Mouse (Mus musculus) MEL (cell line): ENCODE data around the gene Olfr206. TPM values are rescaled to one million over a fixed set of nuclear protein-coding genes. Genes with fewer than 3 reads are reported as not detected.
"Not testable (repeated sequence)": the region's sequence is repeated elsewhere in the genome, so short reads cannot be mapped to it uniquely, and the experiment has no call there.

Experiments used
- DNase-seq: peaks from one replicate; pipeline ENCODE4 v3.0.0; 2011; ENCODE audit warnings: low read depth, low spot score
- H3K27ac ChIP-seq: 2 replicates; pipeline ENCODE4 v1.5.1; 2012; ENCODE audit warnings: low read depth, mild to moderate bottlenecking, control low read depth, low read length, moderate library complexity; ENCODE audit not compliant: control insufficient read depth
- H3K27me3 ChIP-seq, 2 experiments: fragments of 150-350 bp in 1 of 2; sonication (generic) in 1 of 2; 2 replicates each; pipeline ENCODE4 v1.6.1; 2012; ENCODE audit warnings: low read length in 2 of 2, mild to moderate bottlenecking in 2 of 2, improper control_type of control experiment in 1 of 2, moderate library complexity in 1 of 2; ENCODE audit not compliant: insufficient read depth in 2 of 2, control insufficient read depth in 1 of 2
- H3K36me3 ChIP-seq, 2 experiments: 2 replicates each; pipeline ENCODE4 v1.6.1; 2012 to 2014; ENCODE audit warnings: low read length in 2 of 2, improper control_type of control experiment in 1 of 2, inconsistent platforms in 1 of 2, mild to moderate bottlenecking in 1 of 2; ENCODE audit not compliant: insufficient read depth in 2 of 2, control insufficient read depth in 1 of 2
- H3K4me1 ChIP-seq, 2 experiments: fragments of 150-350 bp in 1 of 2; sonication (generic) in 1 of 2; 2 replicates each; pipeline ENCODE4 v1.6.1; 2012; ENCODE audit warnings: low read length in 2 of 2, improper control_type of control experiment in 1 of 2, mild to moderate bottlenecking in 1 of 2; ENCODE audit not compliant: insufficient read depth in 2 of 2, control insufficient read depth in 1 of 2
- H3K4me3 ChIP-seq, 2 experiments: fragments of 150-350 bp in 1 of 2; sonication (generic) in 1 of 2; 2 replicates each; pipeline ENCODE4 v1.5.1; 2012; ENCODE audit warnings: low read depth in 2 of 2, low read length in 2 of 2, mild to moderate bottlenecking in 2 of 2, moderate library complexity in 2 of 2, control low read depth in 1 of 2, improper control_type of control experiment in 1 of 2; ENCODE audit not compliant: control insufficient read depth in 1 of 2, insufficient read depth in 1 of 2
- H3K79me2 ChIP-seq: 2 replicates; pipeline ENCODE4 v1.6.1; 2012; ENCODE audit warnings: mild to moderate bottlenecking, low read length, moderate library complexity; ENCODE audit not compliant: control insufficient read depth, poor library complexity, insufficient read depth
- H3K9ac ChIP-seq: 2 replicates; pipeline ENCODE4 v1.6.1; 2012; ENCODE audit warnings: low read depth, mild to moderate bottlenecking, control low read depth, low read length, moderate library complexity; ENCODE audit not compliant: control insufficient read depth, poor library complexity, severe bottlenecking
- H3K9me3 ChIP-seq: fragments of 150-350 bp; sonication (generic); replicated peaks from 2 replicates; pipeline ENCODE4 v1.6.1; 2012; ENCODE audit warnings: mild to moderate bottlenecking, low read length, improper control_type of control experiment, moderate library complexity; ENCODE audit not compliant: insufficient read depth
- CHD1 ChIP-seq: IDR thresholded peaks from 2 replicates; pipeline ENCODE4 v1.6.1; 2012; ENCODE audit warnings: low read depth, mild to moderate bottlenecking, inconsistent platforms, low read length, improper control_type of control experiment
- CHD2 ChIP-seq: IDR thresholded peaks from 2 replicates; pipeline ENCODE4 v1.6.1; 2011; ENCODE audit warnings: low read length, improper control_type of control experiment
- EP300 ChIP-seq, 2 experiments: IDR thresholded peaks; 2 replicates each; pipeline ENCODE4 v1.6.1; 2011; ENCODE audit warnings: improper control_type of control experiment in 2 of 2, low read length in 2 of 2, low read depth in 1 of 2, mild to moderate bottlenecking in 1 of 2
- HCFC1 ChIP-seq: IDR thresholded peaks from 2 replicates; pipeline ENCODE4 v1.6.1; 2012; ENCODE audit warnings: low read depth, mild to moderate bottlenecking, inconsistent platforms, low read length, improper control_type of control experiment, moderate library complexity
- JUND ChIP-seq: IDR thresholded peaks from 2 replicates; pipeline ENCODE4 v1.6.1; 2011; ENCODE audit warnings: low read depth, mild to moderate bottlenecking, improper control_type of control experiment, low read length
- MAZ ChIP-seq: IDR thresholded peaks from 2 replicates; pipeline ENCODE4 v1.6.1; 2012; ENCODE audit warnings: low read depth, mild to moderate bottlenecking, inconsistent platforms, low read length, improper control_type of control experiment
- MEF2A ChIP-seq: IDR thresholded peaks from 2 replicates; pipeline ENCODE4 v1.6.1; 2014; ENCODE audit warnings: low read depth, mild to moderate bottlenecking, inconsistent platforms, low read length, improper control_type of control experiment; ENCODE audit not compliant: poor library complexity, insufficient replicate concordance, severe bottlenecking; ENCODE audit errors: extremely low read depth
- MYB ChIP-seq: IDR thresholded peaks from 2 replicates; pipeline ENCODE4 v1.6.1; 2011; ENCODE audit warnings: mild to moderate bottlenecking, low read depth, low read length, improper control_type of control experiment
- MYC ChIP-seq: IDR thresholded peaks from 2 replicates; pipeline ENCODE4 v1.6.1; 2011; ENCODE audit warnings: low read depth, mild to moderate bottlenecking, low read length, improper control_type of control experiment, moderate library complexity
- NELFE ChIP-seq: IDR thresholded peaks from 2 replicates; pipeline ENCODE4 v1.6.1; 2011; ENCODE audit warnings: low read depth, low read length, improper control_type of control experiment
- POLR2AphosphoS2 ChIP-seq: IDR thresholded peaks from 2 replicates; pipeline ENCODE4 v1.6.1; 2011; ENCODE audit warnings: low read length, improper control_type of control experiment
- POLR2AphosphoS5 ChIP-seq: IDR thresholded peaks from 2 replicates; pipeline ENCODE4 v1.6.1; 2012; ENCODE audit warnings: low read depth, borderline replicate concordance, mild to moderate bottlenecking, inconsistent platforms, low read length, moderate library complexity, mixed read lengths
- TAL1 ChIP-seq: IDR thresholded peaks from 2 replicates; pipeline ENCODE4 v1.6.1; 2012; ENCODE audit warnings: mild to moderate bottlenecking, inconsistent platforms, low read length, moderate library complexity, mixed read lengths
- UBTF ChIP-seq: IDR thresholded peaks from 2 replicates; pipeline ENCODE4 v1.6.1; 2012; ENCODE audit warnings: low read depth, mild to moderate bottlenecking, inconsistent platforms, low read length, improper control_type of control experiment, moderate library complexity, borderline replicate concordance; ENCODE audit not compliant: insufficient read depth
- USF1 ChIP-seq: IDR thresholded peaks from 2 replicates; pipeline ENCODE4 v1.6.1; 2014; ENCODE audit warnings: low read depth, mild to moderate bottlenecking, inconsistent platforms, low read length, improper control_type of control experiment, moderate library complexity
- USF2 ChIP-seq, 2 experiments: IDR thresholded peaks; 2 replicates each; pipeline ENCODE4 v1.6.1; 2011 to 2012; ENCODE audit warnings: improper control_type of control experiment in 2 of 2, low read length in 2 of 2, borderline replicate concordance in 1 of 2, inconsistent platforms in 1 of 2, low read depth in 1 of 2, mild to moderate bottlenecking in 1 of 2; ENCODE audit not compliant: insufficient read depth in 1 of 2
- ZC3H11A ChIP-seq: IDR thresholded peaks from 2 replicates; pipeline ENCODE4 v1.6.1; 2012; ENCODE audit warnings: low read depth, mild to moderate bottlenecking, inconsistent platforms, low read length, improper control_type of control experiment
- ZMIZ1 ChIP-seq: IDR thresholded peaks from 2 replicates; pipeline ENCODE4 v1.6.1; 2012; ENCODE audit warnings: low read depth, mild to moderate bottlenecking, inconsistent platforms, low read length, improper control_type of control experiment, moderate library complexity
- ZNF384 ChIP-seq: IDR thresholded peaks from 2 replicates; pipeline ENCODE4 v1.6.1; 2012; ENCODE audit warnings: low read depth, mild to moderate bottlenecking, inconsistent platforms, low read length, improper control_type of control experiment
- polyA plus RNA-seq, 2 experiments: library from polyadenylated mRNA; stranded (reverse) in 1 of 2; unstranded in 1 of 2; fragments of >175 nt in 1 of 2; fragments of >200 nt in 1 of 2; gene quantifications; 2 replicates each; pipeline versions ENCODE4 v1.2.1 to v1.2.4; 2012; ENCODE audit warnings: low replicate concordance in 2 of 2, low read depth in 1 of 2; ENCODE audit not compliant: insufficient read length in 2 of 2, insufficient read depth in 1 of 2, missing spikeins in 1 of 2
- total RNA-seq: library from RNA; depleted of rRNA; stranded (reverse); fragments of 300-350 nt; gene quantifications from 2 replicates; pipeline ENCODE4 v1.2.3, GENCODE M21; 2012

Gene Olfr206
- total and polyA plus RNA-seq, 3 experiments, result not detected

DNA sequence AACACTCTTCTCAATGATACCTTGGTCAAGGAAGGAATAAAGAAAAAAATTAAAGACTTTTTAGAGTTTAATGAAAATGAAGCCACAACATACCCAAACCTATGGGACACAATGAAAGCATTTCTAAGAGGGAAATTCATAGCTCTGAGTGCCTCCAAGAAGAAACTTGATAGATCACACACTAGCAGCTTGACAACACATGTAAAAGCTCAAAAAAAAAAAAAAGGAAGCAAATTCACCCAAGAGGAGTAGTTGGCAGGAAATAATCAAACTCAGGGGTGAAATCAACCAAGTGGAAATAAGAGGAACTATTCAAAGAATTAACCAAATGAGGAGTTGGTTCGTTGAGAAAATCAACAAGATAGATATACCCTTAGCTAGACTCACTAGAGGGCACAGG is 25.8 kb downstream of the Olfr206 start:
- DNase-seq, result peak; percentile 52
- H3K9ac ChIP-seq, H3K27ac ChIP-seq, H3K27me3 ChIP-seq, H3K4me3 ChIP-seq, H3K79me2 ChIP-seq, H3K4me1 ChIP-seq, H3K36me3 ChIP-seq, H3K9me3 ChIP-seq: not testable (repeated sequence)
- peak; percentile 65 for TF ChIP-seq ZNF384
- TF ChIP-seq EP300 (IDR thresholded peaks at IDR 0.05; ENCODE audit: low read depth in 1 of 2, low read length in 2 of 2), result peak; percentile 20 to 46; a peak in 2 of 4 replicates
- TF ChIP-seq MYC, result 0 out of 2 replicates have a peak, but pooled peaks have one; percentile 26

DNA sequence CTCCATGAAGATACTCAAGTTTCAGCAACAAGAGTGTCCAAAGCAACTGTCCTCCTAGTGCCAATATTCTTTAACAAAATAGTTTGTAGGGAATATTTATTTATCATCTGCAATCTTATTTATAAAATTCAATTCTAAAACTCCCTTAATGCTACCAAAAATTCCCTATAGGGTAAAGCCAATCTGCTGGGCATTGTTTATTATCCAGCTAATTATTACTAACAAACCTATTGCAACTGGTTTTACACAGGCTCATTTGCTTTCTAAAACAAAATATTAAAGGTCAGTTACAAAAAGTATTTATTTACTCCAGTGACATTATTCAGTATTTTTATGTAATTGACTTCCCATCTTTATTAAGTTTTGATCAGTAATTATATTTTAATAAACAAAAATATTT is 30.9 kb downstream of the Olfr206 start, which contains the start of gene Olfr204:
Gene Olfr204, minus strand, starts transcription at position 101 of the 400 bp plus-strand sequence.
- Histone ChIP-seq H3K27me3 (no peaks in the 10 kb centered on the region), H3K27ac (no peak within 1 kb of the TSS), H3K9me3 (no peaks in the 10 kb centered on the region), H3K4me3 (no peak within 1 kb of the TSS), H3K9ac (no peak within 1 kb of the TSS), H3K4me1 (no peaks in the 10 kb centered on the region), H3K36me3 (no peaks in the 10 kb centered on the region), H3K79me2 (no peaks in the 10 kb centered on the region)
- DNase-seq, result no peak
- TF ChIP-seq TAL1 (no peak), CHD1 (no peak), ZNF384 (no peak), MAZ (no peak), ZC3H11A (no peak), ZMIZ1 (no peak), MYB (no peak), USF2 (IDR thresholded peaks at IDR 0.05; ENCODE audit: borderline replicate concordance in 1 of 2, insufficient read depth in 1 of 2, low read depth in 1 of 2, low read length in 2 of 2) (no peak), MEF2A (no peak), HCFC1 (no peak), MYC (no peak), JUND (no peak), POLR2AphosphoS2 (no peak), EP300 (IDR thresholded peaks at IDR 0.05; ENCODE audit: low read depth in 1 of 2, low read length in 2 of 2) (no peak), NELFE (no peak), UBTF (no peak), USF1 (no peak), CHD2 (no peak), POLR2AphosphoS5 (no peak)
